Mouse (Mus musculus): ENCODE results near the gene Rab5if.
"Not testable (repeated sequence)": the region's sequence is repeated elsewhere in the genome, so short reads cannot be mapped to it uniquely, and the experiment has no call there.

The Rab5if gene

DNA sequence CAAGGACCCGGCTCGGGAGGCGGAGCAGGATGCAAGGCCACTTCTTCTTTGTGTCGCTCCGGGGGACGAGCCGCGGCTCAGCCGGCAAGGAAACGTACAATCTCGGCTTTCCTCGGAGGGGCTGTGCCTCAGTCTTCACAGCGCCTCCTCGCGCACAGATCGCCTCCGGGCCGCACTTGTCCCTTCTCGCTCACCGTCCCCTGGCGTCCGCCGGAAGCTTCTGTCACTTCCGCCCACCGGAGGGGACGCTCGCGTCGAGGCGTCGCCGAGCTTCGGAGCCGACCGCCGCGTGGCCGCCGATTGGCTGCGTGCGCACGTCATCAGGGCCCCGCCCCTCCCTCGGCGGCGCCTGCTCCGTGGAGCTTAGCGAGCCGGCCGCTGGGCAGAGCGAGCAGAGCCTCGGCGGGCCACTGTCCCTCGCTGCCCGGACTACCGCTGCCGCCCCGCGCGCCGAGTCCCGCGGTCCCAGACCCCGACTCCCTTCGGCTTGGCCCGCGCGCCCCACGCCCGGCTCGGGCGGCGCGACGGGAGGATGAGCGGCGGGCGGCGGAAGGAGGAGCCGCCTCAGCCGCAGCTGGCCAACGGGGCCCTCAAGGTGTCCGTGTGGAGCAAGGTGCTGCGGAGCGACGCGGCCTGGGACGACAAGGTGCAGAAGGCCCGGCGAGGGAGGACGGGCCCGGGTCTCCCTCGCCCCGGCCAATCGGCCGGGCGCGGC lies at the start of gene Rab5if:
TSS of gene Rab5if (plus strand) at position 357 of the 715 bp plus-strand sequence.
- peak; percentile 95 to 97 for DNase-seq (ENCODE audit: low spot score in 2 of 2)

DNA sequence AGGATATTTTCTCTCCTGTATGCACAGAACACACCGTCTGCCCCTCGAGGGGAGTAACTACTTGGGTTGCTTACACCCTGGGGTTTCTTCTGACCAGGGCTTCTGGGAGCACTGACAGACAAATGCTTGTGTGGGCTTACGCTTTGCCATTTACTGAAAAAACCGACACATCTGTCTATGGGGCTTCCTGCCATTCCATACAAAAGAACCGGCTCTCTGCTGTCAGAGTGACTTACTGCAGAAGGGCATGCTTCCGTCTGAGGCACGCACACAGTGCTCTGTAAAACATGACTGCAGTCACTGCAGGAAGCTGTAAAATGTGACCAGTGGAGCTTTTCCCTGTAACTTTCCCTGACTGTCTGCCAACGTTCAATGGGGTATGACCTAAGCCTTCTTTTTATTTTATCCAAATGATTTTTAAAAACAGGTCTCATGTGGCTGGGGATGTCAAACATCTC lies 48.6 kb upstream of the Rab5if start:
- no peak for DNase-seq (ENCODE audit: low spot score in 2 of 2)

GRCm38 (mm10) chr2:156814893-156815292 lies 48.0 kb upstream of the Rab5if start:
- no peak for DNase-seq (ENCODE audit: low spot score in 2 of 2)

DNA sequence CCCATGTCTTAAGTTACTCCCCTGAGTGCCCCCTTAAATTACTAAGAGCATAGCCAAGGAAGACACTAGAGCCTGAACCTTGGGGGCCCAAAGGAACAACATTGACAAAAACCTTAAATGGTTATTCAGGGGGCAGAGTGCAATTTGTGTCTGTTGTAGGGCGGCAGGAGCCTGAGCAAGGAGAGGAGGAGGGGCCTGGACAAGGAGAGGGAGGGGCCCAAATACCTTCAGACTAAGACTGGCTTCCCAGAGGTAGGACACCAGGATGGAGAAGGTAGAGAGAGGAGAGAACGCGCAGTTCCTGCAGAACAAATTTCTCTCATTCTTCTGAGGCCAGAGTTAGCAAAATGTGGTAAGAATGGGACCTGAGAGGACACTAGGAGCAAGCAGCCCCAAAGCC lies 47.5 kb upstream of the Rab5if start:
- no peak for DNase-seq (ENCODE audit: low spot score in 2 of 2)

- no peak for DNase-seq (ENCODE audit: low spot score in 2 of 2)
Observed at GRCm38 (mm10) chr2:156816116-156816515, 46.8 kb upstream of the Rab5if start.

- not testable (repeated sequence) for DNase-seq (ENCODE audit: low spot score in 2 of 2)
Observed at GRCm38 (mm10) chr2:156825128-156825527, 37.8 kb upstream of the Rab5if start.

DNA sequence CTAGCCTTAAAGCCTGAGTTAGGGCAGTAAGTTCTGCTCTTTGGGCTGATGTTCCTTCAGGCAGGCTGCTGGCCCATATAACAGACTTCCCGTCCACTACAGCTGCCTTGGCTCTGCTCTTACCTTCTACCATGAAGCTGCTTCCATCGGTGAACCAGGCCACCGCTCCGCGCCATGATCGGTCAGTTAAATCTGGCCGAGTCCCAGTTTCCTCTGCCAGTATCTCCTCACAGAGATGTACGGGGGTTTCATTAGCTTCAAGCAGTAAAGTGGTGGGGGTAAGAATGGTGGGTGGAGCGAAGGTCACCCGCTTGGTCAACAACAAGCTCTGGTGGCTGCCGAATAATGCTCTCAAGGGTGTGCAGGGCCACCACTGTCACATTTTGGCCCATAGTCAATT lies 28.6 kb upstream of the Rab5if start:
- no peak for DNase-seq (ENCODE audit: low spot score in 2 of 2)

DNA sequence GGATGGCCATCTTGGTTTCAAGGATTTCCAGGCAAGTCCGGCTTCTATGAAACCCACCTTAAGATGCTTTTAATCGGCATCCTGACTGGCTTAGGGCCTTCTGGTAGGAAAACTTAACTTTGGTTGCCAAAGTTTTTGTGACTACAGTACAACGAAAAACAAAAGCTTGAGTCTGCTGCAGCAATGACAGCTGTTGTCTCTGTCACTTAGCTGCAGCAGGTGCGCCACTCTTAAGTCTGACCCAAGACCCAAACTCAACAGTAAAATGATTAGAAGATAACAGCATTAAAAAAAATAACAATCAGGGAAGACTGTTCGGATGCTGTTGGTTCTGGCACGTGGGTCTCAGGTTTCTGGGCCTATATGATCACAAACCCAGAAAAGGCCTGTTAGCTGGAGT lies 24.1 kb upstream of the Rab5if start:
- no peak for DNase-seq (ENCODE audit: low spot score in 2 of 2)

- no peak for DNase-seq (ENCODE audit: low spot score in 2 of 2)
Observed at GRCm38 (mm10) chr2:156839319-156840191, 23.4 kb upstream of the Rab5if start, which contains the start of gene Tgif2. TSS of gene Tgif2 (plus strand) at chr2:156840007.

DNA sequence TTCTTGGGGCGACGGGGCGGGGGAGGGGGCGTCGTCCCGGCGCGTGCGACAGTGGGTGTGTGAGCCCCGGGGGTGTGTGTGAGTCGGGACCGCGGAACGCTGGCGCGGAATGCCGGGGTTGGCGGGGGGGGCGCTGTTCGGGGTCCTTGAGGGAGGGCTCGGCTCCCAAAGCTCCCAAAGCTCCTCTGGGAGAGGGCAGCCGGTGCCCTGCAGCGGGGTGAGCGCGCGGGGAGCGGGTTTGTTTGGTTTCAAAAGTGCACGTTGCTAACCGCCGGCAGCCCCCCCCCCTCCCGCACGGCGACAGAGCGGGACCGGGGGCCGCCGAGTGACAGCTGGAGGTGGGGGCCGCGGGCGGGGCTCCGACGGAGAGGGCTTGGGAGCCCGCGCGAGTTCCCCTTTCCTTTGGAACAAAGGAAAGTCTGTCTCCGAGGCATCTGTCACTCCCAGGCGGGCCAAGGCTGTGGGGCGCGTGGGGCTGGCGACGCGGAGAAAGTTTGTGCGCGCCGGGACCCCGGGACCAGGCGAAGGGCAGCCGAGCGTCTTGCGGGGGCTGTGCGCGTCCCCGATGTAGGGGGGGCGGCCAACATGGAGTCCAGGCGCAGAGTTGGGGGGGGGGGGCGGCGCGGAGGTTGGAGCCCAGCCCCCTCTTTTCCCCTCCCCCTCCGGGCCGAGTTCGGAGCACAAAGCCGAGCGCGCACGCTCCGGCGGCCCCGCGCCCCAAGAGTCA lies 22.5 kb upstream of the Rab5if start:
- no peak for DNase-seq (ENCODE audit: low spot score in 2 of 2)

- DNase-seq (ENCODE audit: low spot score in 2 of 2), result no peak
Observed at GRCm38 (mm10) chr2:156841028-156841840, 21.7 kb upstream of the Rab5if start.

- no peak for DNase-seq (ENCODE audit: low spot score in 2 of 2)
Observed at GRCm38 (mm10) chr2:156841841-156842706, 20.9 kb upstream of the Rab5if start.

- DNase-seq (ENCODE audit: low spot score in 2 of 2), result no peak
Observed at GRCm38 (mm10) chr2:156842711-156843110, 20.2 kb upstream of the Rab5if start.

DNA sequence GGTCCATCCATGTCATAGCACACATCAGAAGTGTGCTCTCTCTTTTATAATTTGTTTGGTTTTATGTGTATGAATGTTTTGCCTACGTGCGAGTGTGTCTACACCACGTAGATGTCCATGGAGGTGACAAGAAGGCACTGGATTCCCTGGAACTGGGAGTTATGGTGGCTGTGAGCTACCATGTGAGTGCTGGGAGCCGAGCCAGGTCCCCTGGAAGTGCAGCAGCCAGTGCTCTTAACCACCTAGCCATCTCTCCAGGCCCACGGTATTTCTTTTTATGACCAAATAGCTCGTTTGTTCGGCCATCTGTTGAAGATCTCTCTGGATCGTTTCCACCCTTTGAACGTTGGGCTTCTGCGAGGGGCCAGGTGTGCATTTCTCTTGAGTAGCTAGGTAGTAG lies 19.6 kb upstream of the Rab5if start:
- DNase-seq (ENCODE audit: low spot score in 2 of 2), result no peak

GRCm38 (mm10) chr2:156844715-156845114 lies 18.2 kb upstream of the Rab5if start:
- DNase-seq (ENCODE audit: low spot score in 2 of 2), result no peak

- DNase-seq (ENCODE audit: low spot score in 2 of 2), result no peak
Observed at GRCm38 (mm10) chr2:156847653-156848052, 15.3 kb upstream of the Rab5if start.

DNA sequence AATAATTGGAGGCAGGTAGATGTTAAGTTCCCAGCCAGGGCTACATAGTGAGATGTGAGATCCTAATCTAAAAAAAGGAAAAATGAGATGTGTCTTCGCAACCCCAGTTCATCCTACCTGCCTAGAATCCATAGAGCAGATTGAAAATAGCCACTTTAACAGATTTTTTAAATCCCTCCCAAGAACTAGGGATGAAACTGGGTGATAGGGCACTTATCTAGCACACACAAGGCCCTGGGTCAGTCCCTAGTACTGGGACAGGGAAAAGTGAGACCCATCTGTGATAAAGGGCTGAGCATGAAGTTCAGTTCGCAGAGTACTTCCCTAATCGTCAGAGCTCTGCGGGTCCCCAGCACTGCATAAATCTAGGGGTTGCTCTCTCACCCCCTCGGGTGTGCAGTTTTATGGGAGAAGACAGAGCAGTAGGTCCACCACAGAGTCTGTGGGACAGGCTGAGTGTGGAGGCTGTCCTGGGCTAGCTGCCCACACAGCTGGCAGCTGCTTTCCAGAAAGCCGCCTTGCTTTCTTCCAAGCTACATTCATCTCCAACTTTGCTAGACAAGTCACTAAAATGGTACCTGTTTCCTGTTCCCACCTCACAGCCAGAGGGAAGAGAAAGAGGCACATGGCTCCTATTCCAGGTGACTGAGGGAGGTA lies 14.3 kb upstream of the Rab5if start:
- no peak for DNase-seq (ENCODE audit: low spot score in 2 of 2)

DNA sequence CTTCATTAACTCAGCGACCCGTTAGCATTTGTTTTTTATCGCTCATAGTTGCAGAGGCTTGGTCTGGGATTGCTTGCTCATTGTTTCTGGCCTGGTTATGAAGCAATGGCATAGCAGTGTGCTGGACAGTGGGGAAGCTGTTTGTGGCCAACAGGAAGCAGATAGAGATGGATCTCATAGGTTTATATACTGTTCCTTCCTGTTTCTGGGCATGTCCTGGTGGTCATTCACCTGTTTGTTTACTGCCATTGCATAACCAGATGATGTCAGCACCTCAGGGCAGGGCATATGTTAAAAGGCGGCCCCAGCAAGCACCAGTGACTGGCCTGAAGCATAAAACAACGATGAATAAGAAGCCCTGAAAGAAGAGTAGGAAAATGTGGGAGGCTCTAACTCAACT lies 12.4 kb upstream of the Rab5if start:
- no peak for DNase-seq (ENCODE audit: low spot score in 2 of 2)

DNA sequence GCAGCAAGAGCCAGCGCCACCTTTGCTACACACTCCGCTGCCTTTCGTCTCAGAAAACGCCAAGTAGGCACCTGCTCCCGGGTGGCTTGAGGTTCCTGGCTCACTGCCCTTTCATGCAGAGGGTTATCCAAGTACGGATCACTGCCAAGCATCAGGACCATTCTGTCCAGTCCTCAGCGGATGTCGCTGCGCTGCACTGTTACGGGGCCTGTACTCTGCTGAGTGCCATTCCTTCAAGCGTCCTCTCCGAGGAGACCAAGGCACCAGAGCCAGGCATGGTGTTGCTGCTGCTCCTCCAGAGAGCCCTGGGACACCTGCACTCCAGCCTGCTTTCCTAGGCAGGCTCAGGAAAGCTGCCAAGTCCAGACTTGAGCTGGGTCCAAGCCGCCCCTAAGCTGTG lies 9.3 kb upstream of the Rab5if start:
- DNase-seq (ENCODE audit: low spot score in 2 of 2), result not testable (repeated sequence)

Measured in frontal cortex, postnatal 14 days (tissue).